Mouse (Mus musculus): Measurements from ENCODE around the gene A930017K11Rik. TPM values are rescaled to one million over a fixed set of nuclear protein-coding genes. Genes with fewer than 3 reads are reported as not detected.
A peak's percentile ranks its signal among the peaks of the same experiment; 100 is the strongest.

Gene A930017K11Rik
- polyA plus RNA-seq, 1 experiment = not detected

GRCm38 (mm10) chr17:25968176-25968575 is 15.8 kb upstream of the A930017K11Rik start:
- Histone ChIP-seq H3K4me1 (ENCODE audit: control insufficient read depth, insufficient read depth, insufficient read length, low read length) (no peaks in the 10 kb centered on the region; the same call in 1 of the 2 replicates), H3K4me3 (ENCODE audit: insufficient read depth, low read depth, low read length) (no peak overlapping the region), H3K27ac (replicated peaks; ENCODE audit: low read depth, low read length) (no peak overlapping the region)

GRCm38 (mm10) chr17:25967652-25968051 is 15.3 kb upstream of the A930017K11Rik start:
- Histone ChIP-seq H3K4me1 (ENCODE audit: control insufficient read depth, insufficient read depth, insufficient read length, low read length) (no peaks in the 10 kb centered on the region; the same call in 1 of the 2 replicates), H3K27ac (replicated peaks; ENCODE audit: low read depth, low read length) (no peak overlapping the region), H3K4me3 (ENCODE audit: insufficient read depth, low read depth, low read length) (no peak overlapping the region)

GRCm38 (mm10) chr17:25964271-25964670 is 11.9 kb upstream of the A930017K11Rik start:
- H3K27ac ChIP-seq (replicated peaks; ENCODE audit: low read depth, low read length) = no peak overlapping the region
- no peaks in the 10 kb centered on the region; the same call in 1 of the 2 replicates for H3K4me1 ChIP-seq (ENCODE audit: control insufficient read depth, insufficient read depth, insufficient read length, low read length)
- no peak overlapping the region for H3K4me3 ChIP-seq (ENCODE audit: insufficient read depth, low read depth, low read length)

- Histone ChIP-seq H3K4me3 (ENCODE audit: insufficient read depth, low read depth, low read length) (no peak overlapping the region), H3K4me1 (ENCODE audit: control insufficient read depth, insufficient read depth, insufficient read length, low read length) (no peaks in the 10 kb centered on the region), H3K27ac (replicated peaks; ENCODE audit: low read depth, low read length) (no peak overlapping the region)
Measured at GRCm38 (mm10) chr17:25962413-25962905, 10.1 kb upstream of the A930017K11Rik start.

- no peaks in the 10 kb centered on the region for H3K4me1 ChIP-seq (ENCODE audit: control insufficient read depth, insufficient read depth, insufficient read length, low read length)
- H3K27ac ChIP-seq (replicated peaks; ENCODE audit: low read depth, low read length) = no peak overlapping the region
- H3K4me3 ChIP-seq (ENCODE audit: insufficient read depth, low read depth, low read length) = no peak overlapping the region
Measured at GRCm38 (mm10) chr17:25961566-25961965, 9.2 kb upstream of the A930017K11Rik start.

GRCm38 (mm10) chr17:25959630-25960467 is 7.5 kb upstream of the A930017K11Rik start:
- H3K4me3 ChIP-seq (ENCODE audit: insufficient read depth, low read depth, low read length) = no peak overlapping the region
- H3K27ac ChIP-seq (replicated peaks; ENCODE audit: low read depth, low read length) = no peak overlapping the region
- no peaks in the 10 kb centered on the region for H3K4me1 ChIP-seq (ENCODE audit: control insufficient read depth, insufficient read depth, insufficient read length, low read length)

- H3K27ac ChIP-seq (replicated peaks; ENCODE audit: low read depth, low read length) = no peak overlapping the region
- no peak overlapping the region for H3K4me3 ChIP-seq (ENCODE audit: insufficient read depth, low read depth, low read length)
Measured at GRCm38 (mm10) chr17:25958771-25959494, 6.6 kb upstream of the A930017K11Rik start.

GRCm38 (mm10) chr17:25957586-25958051 is 5.3 kb upstream of the A930017K11Rik start:
- no peaks in the 10 kb centered on the region for H3K4me1 ChIP-seq (ENCODE audit: control insufficient read depth, insufficient read depth, insufficient read length, low read length)
- H3K4me3 ChIP-seq (ENCODE audit: insufficient read depth, low read depth, low read length) = no peak overlapping the region
- H3K27ac ChIP-seq (replicated peaks; ENCODE audit: low read depth, low read length) = no peak overlapping the region

More at GRCm38 (mm10) chr17:25958771-25959494, 6.6 kb upstream of the A930017K11Rik start:
- no peaks in the 10 kb centered on the region for H3K4me1 ChIP-seq (ENCODE audit: control insufficient read depth, insufficient read depth, insufficient read length, low read length)

- no peak overlapping the region for H3K4me3 ChIP-seq (ENCODE audit: insufficient read depth, low read depth, low read length)
- no peaks in the 10 kb centered on the region for H3K4me1 ChIP-seq (ENCODE audit: control insufficient read depth, insufficient read depth, insufficient read length, low read length)
- H3K27ac ChIP-seq (replicated peaks; ENCODE audit: low read depth, low read length) = no peak overlapping the region
Measured at GRCm38 (mm10) chr17:25956631-25957030, 4.3 kb upstream of the A930017K11Rik start.

GRCm38 (mm10) chr17:25956201-25956600 is 3.8 kb upstream of the A930017K11Rik start:
- no peaks in the 10 kb centered on the region for H3K4me1 ChIP-seq (ENCODE audit: control insufficient read depth, insufficient read depth, insufficient read length, low read length)
- H3K4me3 ChIP-seq (ENCODE audit: insufficient read depth, low read depth, low read length) = no peak overlapping the region
- H3K27ac ChIP-seq (replicated peaks; ENCODE audit: low read depth, low read length) = no peak overlapping the region

GRCm38 (mm10) chr17:25955736-25956135 is 3.4 kb upstream of the A930017K11Rik start:
- no peak overlapping the region for H3K27ac ChIP-seq (replicated peaks; ENCODE audit: low read depth, low read length)
- H3K4me1 ChIP-seq (ENCODE audit: control insufficient read depth, insufficient read depth, insufficient read length, low read length) = no peaks in the 10 kb centered on the region
- H3K4me3 ChIP-seq (ENCODE audit: insufficient read depth, low read depth, low read length) = no peak overlapping the region

GRCm38 (mm10) chr17:25954671-25955070 is 2.3 kb upstream of the A930017K11Rik start:
- Histone ChIP-seq H3K4me1 (ENCODE audit: control insufficient read depth, insufficient read depth, insufficient read length, low read length) (no peaks in the 10 kb centered on the region), H3K27ac (replicated peaks; ENCODE audit: low read depth, low read length) (no peak overlapping the region), H3K4me3 (ENCODE audit: insufficient read depth, low read depth, low read length) (no peak overlapping the region)

GRCm38 (mm10) chr17:25953161-25953560 is 796 bp upstream of the A930017K11Rik start:
- H3K27ac ChIP-seq (replicated peaks; ENCODE audit: low read depth, low read length) = no peak overlapping the region
- H3K4me1 ChIP-seq (ENCODE audit: control insufficient read depth, insufficient read depth, insufficient read length, low read length) = no peaks in the 10 kb centered on the region
- no peak overlapping the region for H3K4me3 ChIP-seq (ENCODE audit: insufficient read depth, low read depth, low read length)

GRCm38 (mm10) chr17:25951225-25951802 is 1.1 kb downstream of the A930017K11Rik start:
- Histone ChIP-seq H3K4me1 (ENCODE audit: control insufficient read depth, insufficient read depth, insufficient read length, low read length) (no peaks in the 10 kb centered on the region), H3K27ac (replicated peaks; ENCODE audit: low read depth, low read length) (no peak overlapping the region), H3K4me3 (ENCODE audit: insufficient read depth, low read depth, low read length) (peak overlapping the region; percentile 31)

- H3K4me3 ChIP-seq (ENCODE audit: insufficient read depth, low read depth, low read length) = no peak overlapping the region
- H3K27ac ChIP-seq (replicated peaks; ENCODE audit: low read depth, low read length) = no peak overlapping the region
- H3K4me1 ChIP-seq (ENCODE audit: control insufficient read depth, insufficient read depth, insufficient read length, low read length) = no peaks in the 10 kb centered on the region
Measured at GRCm38 (mm10) chr17:25950706-25951105, 1.7 kb downstream of the A930017K11Rik start.

Data from brown adipose tissue, adult 24 weeks (tissue).